Mouse (Mus musculus): ENCODE data around the gene Pdia2. TPM values are rescaled to one million over a fixed set of nuclear protein-coding genes. Genes with fewer than 3 reads are reported as not detected.

The Pdia2 gene
- 0.25 TPM for polyA plus RNA-seq (2017; shearing (Covaris generic))

DNA sequence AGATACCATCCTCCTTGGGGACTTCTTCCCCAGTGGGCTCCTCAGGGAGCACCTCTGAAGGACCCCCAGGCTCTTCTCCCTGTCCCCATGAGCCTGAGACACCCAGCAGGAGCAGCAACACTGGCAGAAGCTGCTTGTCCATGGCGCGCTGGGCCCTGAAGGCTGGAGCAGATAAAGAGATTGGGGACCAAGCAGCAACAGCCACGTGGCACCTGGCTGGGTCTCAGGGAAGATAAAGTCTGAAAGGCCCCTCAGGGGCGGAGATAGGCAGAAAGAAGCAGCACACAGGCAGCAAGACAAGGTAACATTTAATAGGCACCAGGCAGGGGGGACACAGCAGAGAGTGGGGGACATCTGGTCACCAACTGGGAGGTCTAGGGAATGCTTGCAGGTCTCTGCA lies at the start of gene Pdia2:
TSS of gene Pdia2 (minus strand) at position 196 of the 400 bp plus-strand sequence.

GRCm38 (mm10) chr17:26244101-26244841 lies 45.4 kb upstream of the Pdia2 start, which contains the start of gene Fam234a:
TSS of gene Fam234a (minus strand) at chr17:26244242.

DNA sequence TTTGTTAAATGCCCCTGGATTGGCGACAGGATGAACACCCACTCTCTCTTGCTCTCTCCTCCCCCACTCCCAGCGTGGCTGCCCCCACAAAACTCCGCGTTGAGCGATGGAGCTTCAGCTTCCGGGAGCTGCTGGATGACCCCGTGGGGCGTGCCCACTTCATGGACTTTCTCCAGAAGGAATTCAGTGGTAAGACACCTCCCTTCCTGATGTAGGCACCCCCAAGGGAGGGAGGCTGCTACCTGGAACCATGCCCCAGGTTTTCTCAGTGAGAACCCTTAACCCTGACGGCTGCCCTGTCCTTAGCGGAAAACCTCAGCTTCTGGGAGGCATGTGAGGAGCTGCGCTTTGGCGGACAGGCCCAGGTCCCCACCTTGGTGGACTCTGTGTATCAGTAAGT lies 8.8 kb upstream of the Pdia2 start, which contains the start of gene Arhgdig:
TSS of gene Arhgdig (minus strand) at position 101 of the 400 bp plus-strand sequence.

GRCm38 (mm10) chr17:26202737-26203136 lies 3.9 kb upstream of the Pdia2 start, which contains the start of gene Rgs11:
TSS of gene Rgs11 (plus strand) at chr17:26202951.

Other genes with a start within 250 kb of the Pdia2 start
- not detected for gene A930017K11Rik, start 246.5 kb downstream of the Pdia2 start, polyA plus RNA-seq (2017; shearing (Covaris generic))
- 30.1 TPM for gene Capn15, start 213.3 kb downstream of the Pdia2 start, polyA plus RNA-seq (2017; shearing (Covaris generic))
- 13.5 TPM for gene Rab11fip3, start 129.5 kb downstream of the Pdia2 start, polyA plus RNA-seq (2017; shearing (Covaris generic))
- 30.0 TPM for gene Decr2, start 108.8 kb downstream of the Pdia2 start, polyA plus RNA-seq (2017; shearing (Covaris generic))
- 3.3 TPM for gene Nme4, start 103.5 kb downstream of the Pdia2 start, polyA plus RNA-seq (2017; shearing (Covaris generic))
- gene Tmem8, start 85.8 kb downstream of the Pdia2 start, polyA plus RNA-seq (2017; shearing (Covaris generic)) = 27.9 TPM
- gene Mrpl28, start 75.6 kb downstream of the Pdia2 start, polyA plus RNA-seq (2017; shearing (Covaris generic)) = 76.8 TPM
- 100 TPM for gene Axin1, start 60.4 kb downstream of the Pdia2 start, polyA plus RNA-seq (2017; shearing (Covaris generic))
- gene Rgs11, start 3.9 kb upstream of the Pdia2 start, polyA plus RNA-seq (2017; shearing (Covaris generic)) = 13.5 TPM
- 0.51 TPM for gene Arhgdig, start 8.7 kb upstream of the Pdia2 start, polyA plus RNA-seq (2017; shearing (Covaris generic))
- gene Fam234a, start 45.2 kb upstream of the Pdia2 start, polyA plus RNA-seq (2017; shearing (Covaris generic)) = 19.5 TPM
- gene Luc7l, start 53.8 kb upstream of the Pdia2 start, polyA plus RNA-seq (2017; shearing (Covaris generic)) = 102 TPM
- 0.04 TPM for gene Neurl1b, start 215.7 kb upstream of the Pdia2 start, polyA plus RNA-seq (2017; shearing (Covaris generic))